Mouse (Mus musculus) ES-E14 (cell line): ENCODE measurements at regions not wholly inside any gene's neighbourhood (a gene's known extent, or its start where the extent isn't known, plus 50 kb on each side); places are given as distances from the start of the nearest gene placed in this dataset.

Experiments used
- HCFC1 ChIP-seq: IDR thresholded peaks from 2 replicates; pipeline ENCODE4 v1.6.1; 2012; ENCODE audit warnings: low read length, inconsistent platforms, borderline replicate concordance; ENCODE audit not compliant: insufficient read depth
- ZC3H11A ChIP-seq: IDR thresholded peaks from 2 replicates; pipeline ENCODE4 v1.6.1; 2012; ENCODE audit warnings: low read depth, mild to moderate bottlenecking, inconsistent platforms, low read length, borderline replicate concordance
- ZNF384 ChIP-seq: IDR thresholded peaks from 2 replicates; pipeline ENCODE4 v1.6.1; 2012; ENCODE audit warnings: low read depth, low read length, inconsistent platforms

DNA sequence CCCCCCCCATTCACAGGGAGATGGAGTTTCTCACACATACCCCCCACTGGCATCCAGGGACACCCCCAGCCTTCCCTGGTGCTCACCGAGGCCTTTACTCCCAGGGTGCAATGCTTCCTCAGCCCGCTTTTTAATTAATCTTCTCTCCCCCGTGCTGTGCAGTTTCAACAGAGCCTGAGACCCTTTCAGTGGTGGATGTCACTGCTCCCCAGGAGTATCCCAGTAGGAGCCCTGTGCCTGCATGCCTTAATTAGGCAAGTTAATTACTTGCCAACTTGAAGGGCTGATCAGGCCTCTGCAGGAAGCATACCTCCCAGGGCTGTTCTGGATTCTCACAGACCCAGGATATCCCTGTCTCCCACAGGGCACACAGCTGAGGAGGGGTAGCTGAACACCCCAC is 99.7 kb downstream of the Nptx2 start:
- TF ChIP-seq HCFC1: no peak
- no peak for TF ChIP-seq ZNF384
- TF ChIP-seq ZC3H11A: no peak
